Mouse (Mus musculus): ENCODE results near the gene Ktn1.

DNA sequence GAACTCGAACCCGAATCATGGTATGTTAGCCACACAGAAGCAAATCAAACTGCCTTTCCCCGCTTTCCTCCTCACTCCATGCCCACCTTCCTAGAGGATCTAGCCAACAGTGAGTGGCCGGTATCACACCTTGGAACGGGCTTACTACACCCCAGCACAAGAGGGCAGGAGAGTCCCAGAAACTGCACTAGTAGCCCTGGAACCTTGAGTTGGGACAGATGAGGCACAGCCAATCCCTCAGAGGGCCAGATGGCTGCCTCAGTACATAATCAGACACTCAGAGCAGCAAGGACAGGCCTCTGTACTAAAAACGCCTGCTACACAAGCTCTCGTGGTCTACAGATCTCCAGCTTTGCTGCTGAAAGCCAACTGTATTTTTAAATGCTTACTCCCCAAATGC lies 94.4 kb downstream of the Ktn1 start:
- TF ChIP-seq GATA1 (IDR thresholded peaks at IDR 0.05; ENCODE audit: borderline replicate concordance, low read length) (no peak), FLI1 (IDR thresholded peaks at IDR 0.05; ENCODE audit: low read length) (no peak)

Measured in megakaryocyte, embryonic 14.5 days (primary cell).